Mouse (Mus musculus): ENCODE data around the gene Rfx8. TPM values are rescaled to one million over a fixed set of nuclear protein-coding genes. Genes with fewer than 3 reads are reported as not detected.

The Rfx8 gene
- total and polyA plus RNA-seq, 3 experiments, result not detected

- Histone ChIP-seq H3K79me2 (ENCODE audit: control insufficient read depth, insufficient read depth, low read length, poor library complexity) (no peaks in the 10 kb centered on the region), H3K4me3 (ENCODE audit: control insufficient read depth in 1 of 2, insufficient read depth in 1 of 2, low read depth in 2 of 2, low read length in 2 of 2) (no peak overlapping the region), H3K9me3 (replicated peaks; ENCODE audit: insufficient read depth, low read length) (no peaks in the 10 kb centered on the region), H3K36me3 (ENCODE audit: control insufficient read depth in 1 of 2, insufficient read depth in 2 of 2, low read length in 2 of 2) (no peaks in the 10 kb centered on the region), H3K9ac (ENCODE audit: control insufficient read depth, low read depth, low read length, poor library complexity, severe bottlenecking) (no peak overlapping the region), H3K27ac (ENCODE audit: control insufficient read depth, low read depth, low read length) (no peak overlapping the region), H3K4me1 (ENCODE audit: control insufficient read depth in 1 of 2, insufficient read depth in 2 of 2, low read length in 2 of 2) (no peaks in the 10 kb centered on the region), H3K27me3 (ENCODE audit: control insufficient read depth in 1 of 2, insufficient read depth in 2 of 2, low read length in 2 of 2) (no peaks in the 10 kb centered on the region)
- DNase-seq (ENCODE audit: low read depth, low spot score), result no peak
- TF ChIP-seq RCOR1 (IDR thresholded peaks at IDR 0.05; ENCODE audit: low read depth, low read length), result no peak
- no peak for TF ChIP-seq BHLHE40 (IDR thresholded peaks at IDR 0.05; ENCODE audit: borderline replicate concordance, low read depth, low read length)
- no peak for TF ChIP-seq TAL1 (IDR thresholded peaks at IDR 0.05; ENCODE audit: low read length)
- no peak for TF ChIP-seq MEF2A (IDR thresholded peaks at IDR 0.05; ENCODE audit: extremely low read depth, insufficient replicate concordance, low read depth, low read length, poor library complexity, severe bottlenecking)
- TF ChIP-seq KAT2A (conservative IDR thresholded peaks at IDR 0.05; ENCODE audit: low read depth, low read length), result no peak
- TF ChIP-seq MAFK (IDR thresholded peaks at IDR 0.05; ENCODE audit: borderline replicate concordance, low read depth, low read length), result no peak
- TF ChIP-seq RAD21 (IDR thresholded peaks at IDR 0.05; ENCODE audit: low read depth, low read length), result no peak
- no peak for TF ChIP-seq CTCF (IDR thresholded peaks at IDR 0.05 in 2 of 3, conservative IDR thresholded peaks at IDR 0.05 in 1 of 3; ENCODE audit: control insufficient read depth in 1 of 3, insufficient read depth in 1 of 3, low read depth in 2 of 3, low read length in 3 of 3, poor library complexity in 1 of 3, severe bottlenecking in 1 of 3)
- TF ChIP-seq POLR2A (IDR thresholded peaks at IDR 0.05; ENCODE audit: control insufficient read depth in 1 of 2, insufficient read depth in 1 of 2, low read depth in 1 of 2, low read length in 2 of 2, poor library complexity in 1 of 2), result no peak
- TF ChIP-seq ZNF384 (IDR thresholded peaks at IDR 0.05; ENCODE audit: low read depth, low read length), result no peak
- TF ChIP-seq ZKSCAN1 (IDR thresholded peaks at IDR 0.05; ENCODE audit: low read depth, low read length), result no peak
These were observed 19.2 kb upstream of the Rfx8 start for GRCm38 (mm10) chr1:39740002-39740401.

GRCm38 (mm10) chr1:39735927-39736604 lies 15.3 kb upstream of the Rfx8 start:
- H3K27ac ChIP-seq (ENCODE audit: control insufficient read depth, low read depth, low read length), result no peak overlapping the region
- no peaks in the 10 kb centered on the region for H3K4me1 ChIP-seq (ENCODE audit: control insufficient read depth in 1 of 2, insufficient read depth in 2 of 2, low read length in 2 of 2)
- no peak overlapping the region for H3K4me3 ChIP-seq (ENCODE audit: control insufficient read depth in 1 of 2, insufficient read depth in 1 of 2, low read depth in 2 of 2, low read length in 2 of 2)
- TF ChIP-seq EP300 (IDR thresholded peaks at IDR 0.05; ENCODE audit: low read depth in 1 of 2, low read length in 2 of 2) (no peak), USF1 (IDR thresholded peaks at IDR 0.05; ENCODE audit: low read depth, low read length) (no peak), ETS1 (IDR thresholded peaks at IDR 0.05; ENCODE audit: low read depth, low read length) (no peak), SMC3 (IDR thresholded peaks at IDR 0.05; ENCODE audit: low read depth, low read length) (no peak), NRF1 (IDR thresholded peaks at IDR 0.05; ENCODE audit: insufficient read depth, low read depth, low read length, poor library complexity, severe bottlenecking) (no peak), CHD1 (IDR thresholded peaks at IDR 0.05; ENCODE audit: low read depth, low read length) (no peak), MEF2A (IDR thresholded peaks at IDR 0.05; ENCODE audit: extremely low read depth, insufficient replicate concordance, low read depth, low read length, poor library complexity, severe bottlenecking) (no peak), TAL1 (IDR thresholded peaks at IDR 0.05; ENCODE audit: low read length) (no peak), SIN3A (IDR thresholded peaks at IDR 0.05; ENCODE audit: low read length) (no peak), TCF12 (IDR thresholded peaks at IDR 0.05; ENCODE audit: low read depth, low read length) (no peak), POLR2AphosphoS2 (IDR thresholded peaks at IDR 0.05; ENCODE audit: low read length) (no peak), E2F4 (IDR thresholded peaks at IDR 0.05; ENCODE audit: borderline replicate concordance, low read depth, low read length) (no peak), MAZ (IDR thresholded peaks at IDR 0.05; ENCODE audit: low read depth, low read length) (no peak)
- no peaks in the 10 kb centered on the region for H3K9me3 ChIP-seq (replicated peaks; ENCODE audit: insufficient read depth, low read length)
- no peak for DNase-seq (ENCODE audit: low read depth, low spot score)
- no peaks in the 10 kb centered on the region for H3K27me3 ChIP-seq (ENCODE audit: control insufficient read depth in 1 of 2, insufficient read depth in 2 of 2, low read length in 2 of 2)
- no peak overlapping the region for H3K9ac ChIP-seq (ENCODE audit: control insufficient read depth, low read depth, low read length, poor library complexity, severe bottlenecking)
- no peaks in the 10 kb centered on the region for H3K36me3 ChIP-seq (ENCODE audit: control insufficient read depth in 1 of 2, insufficient read depth in 2 of 2, low read length in 2 of 2)
- H3K79me2 ChIP-seq (ENCODE audit: control insufficient read depth, insufficient read depth, low read length, poor library complexity), result no peaks in the 10 kb centered on the region
